Mouse (Mus musculus): ENCODE measurements around the gene Acp5.
A peak's percentile ranks its signal among the peaks of the same experiment; 100 is the strongest.

Gene Acp5

DNA sequence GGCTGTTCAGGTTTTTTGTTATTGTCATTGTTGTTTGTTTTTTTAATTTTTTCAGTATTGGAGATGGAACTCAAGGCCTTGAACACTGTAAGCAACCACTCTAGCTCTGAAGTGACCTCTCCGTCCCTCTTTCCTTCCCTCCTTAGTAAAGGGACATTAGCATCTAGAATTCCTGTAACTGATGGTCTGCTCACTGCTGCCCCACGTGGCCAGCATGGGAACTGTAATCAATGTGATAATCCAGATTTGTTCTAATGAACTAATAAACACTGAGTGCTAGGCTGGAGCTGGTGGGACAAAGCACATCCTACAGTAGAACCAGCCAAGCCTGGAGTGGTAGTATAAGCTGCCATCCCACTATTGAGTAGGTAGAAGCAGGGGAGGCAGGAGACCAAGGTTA is 3.0 kb upstream of the Acp5 start:
- peak in 1 of 2 experiments; percentile 48 for DNase-seq

- DNase-seq, result no peak
These were observed 1.4 kb upstream of the Acp5 start for GRCm38 (mm10) chr9:22136765-22137547.

DNA sequence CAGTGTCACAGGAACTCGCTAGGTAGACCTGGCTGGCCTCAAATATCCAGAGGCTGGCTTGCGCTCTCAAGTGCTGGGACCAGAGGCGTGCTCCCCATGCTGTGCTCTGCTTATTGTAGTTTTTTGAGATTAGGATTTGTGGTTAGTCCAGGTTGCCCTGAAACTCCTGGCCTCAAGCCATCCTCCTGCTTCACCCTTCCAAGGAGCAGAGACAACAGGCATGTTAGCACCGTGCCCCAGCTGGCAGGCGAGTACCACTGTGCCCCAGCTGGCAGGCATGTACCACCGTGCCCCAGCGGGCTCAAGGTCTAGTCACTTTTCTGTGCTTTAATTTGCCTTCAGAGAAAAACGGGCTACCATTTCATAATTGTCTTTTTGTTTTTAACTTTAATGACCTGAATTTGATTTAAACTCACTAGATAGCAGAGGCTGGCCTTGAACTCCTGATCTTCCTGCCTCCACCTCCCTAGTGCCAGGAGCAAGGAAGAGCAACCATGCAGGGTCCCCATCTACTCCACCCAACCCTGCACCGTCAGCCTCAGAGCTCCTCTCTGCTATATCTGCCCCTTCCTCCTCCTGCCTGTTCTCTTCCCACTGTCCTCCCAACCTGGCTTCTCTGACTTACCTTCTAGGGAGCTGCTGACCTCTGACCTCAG is 395 bp downstream of the Acp5 start:
- no peak for DNase-seq

DNA sequence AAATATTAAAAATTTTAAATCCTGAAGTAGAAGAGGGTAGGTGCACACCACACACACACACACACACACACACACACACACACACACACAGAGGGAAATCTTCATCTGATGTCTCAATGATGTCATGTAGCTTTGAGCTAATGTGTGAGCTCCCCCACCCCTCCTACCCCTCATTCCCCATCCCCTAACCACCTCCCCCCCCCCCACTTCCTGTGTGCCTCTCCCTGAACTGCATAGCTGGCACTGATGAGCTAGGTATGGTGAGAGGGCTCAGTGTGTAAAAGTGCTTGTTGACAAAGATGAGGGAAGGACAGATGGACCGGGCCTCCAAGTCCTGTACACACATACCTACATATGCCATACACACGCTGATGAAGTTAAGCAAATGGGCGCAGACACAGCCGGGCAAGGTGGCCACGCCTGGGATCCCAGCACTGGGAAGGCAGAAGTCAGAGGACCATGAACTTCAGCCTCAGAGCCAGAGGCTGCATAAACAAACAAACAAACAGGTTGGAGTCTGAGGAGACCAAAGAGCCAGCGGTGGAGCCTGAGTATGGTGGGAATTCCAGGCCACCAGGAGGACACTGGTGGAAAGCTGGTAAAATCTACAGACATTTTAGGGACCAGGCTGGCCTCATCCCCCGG is 1.1 kb downstream of the Acp5 start:
- no peak for DNase-seq

DNA sequence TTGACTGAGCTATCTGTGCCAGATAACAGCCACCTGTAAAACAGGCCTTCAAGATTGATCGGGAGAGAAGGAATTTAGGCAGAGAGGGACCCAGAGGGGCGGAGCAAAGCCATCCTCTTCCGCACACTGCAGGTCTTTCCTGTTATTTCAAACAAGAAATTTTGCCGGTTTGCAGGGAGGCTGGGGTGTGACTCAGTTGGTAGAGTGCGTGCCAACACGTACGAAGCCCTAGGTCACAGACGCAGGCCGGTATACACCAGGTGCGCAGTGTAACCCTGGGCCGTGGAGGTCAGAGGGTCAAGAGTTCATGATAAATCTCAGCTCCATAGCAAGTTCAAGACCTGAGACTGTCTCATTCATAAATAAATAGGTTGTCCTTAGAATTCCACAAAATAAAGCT is 3.3 kb downstream of the Acp5 start:
- DNase-seq, result no peak

DNA sequence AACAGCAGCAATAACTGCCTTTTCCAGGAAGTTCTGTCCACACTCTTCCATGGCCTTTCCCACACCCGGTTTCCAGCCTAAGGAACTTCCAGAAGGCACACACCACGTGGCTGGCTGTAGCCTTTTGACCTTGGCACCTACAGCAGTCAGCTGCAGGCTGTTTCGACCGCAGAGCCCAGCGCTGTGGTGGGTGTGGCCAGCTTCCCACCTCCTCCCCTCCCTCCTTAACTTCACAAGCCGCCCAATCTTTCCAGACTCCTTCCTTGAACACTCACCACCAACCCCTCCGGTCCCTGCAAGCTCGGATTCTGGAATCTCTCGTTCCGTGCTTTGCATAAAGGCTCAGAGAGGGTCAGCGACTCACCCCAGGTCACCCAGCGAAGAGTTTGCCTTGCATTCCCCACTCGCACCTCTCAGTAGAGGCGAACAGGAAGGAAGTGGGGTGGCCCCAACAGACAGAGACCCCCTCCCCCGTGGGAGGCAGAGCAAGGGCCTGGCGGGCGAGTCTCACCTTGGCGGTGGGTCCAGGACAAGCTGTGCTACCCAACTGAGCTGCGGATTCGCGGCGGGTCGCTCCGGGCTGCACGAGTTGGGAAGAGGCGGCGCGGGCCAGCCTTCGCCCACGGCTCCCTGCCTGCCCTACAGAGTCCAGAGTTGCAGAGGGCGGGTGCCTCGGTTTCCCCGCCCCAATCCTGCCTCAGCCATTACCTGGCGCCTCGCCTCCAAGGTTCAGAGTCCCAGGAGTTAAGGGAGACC is 4.1 kb downstream of the Acp5 start:
- peak; percentile 68 to 77 for DNase-seq

DNA sequence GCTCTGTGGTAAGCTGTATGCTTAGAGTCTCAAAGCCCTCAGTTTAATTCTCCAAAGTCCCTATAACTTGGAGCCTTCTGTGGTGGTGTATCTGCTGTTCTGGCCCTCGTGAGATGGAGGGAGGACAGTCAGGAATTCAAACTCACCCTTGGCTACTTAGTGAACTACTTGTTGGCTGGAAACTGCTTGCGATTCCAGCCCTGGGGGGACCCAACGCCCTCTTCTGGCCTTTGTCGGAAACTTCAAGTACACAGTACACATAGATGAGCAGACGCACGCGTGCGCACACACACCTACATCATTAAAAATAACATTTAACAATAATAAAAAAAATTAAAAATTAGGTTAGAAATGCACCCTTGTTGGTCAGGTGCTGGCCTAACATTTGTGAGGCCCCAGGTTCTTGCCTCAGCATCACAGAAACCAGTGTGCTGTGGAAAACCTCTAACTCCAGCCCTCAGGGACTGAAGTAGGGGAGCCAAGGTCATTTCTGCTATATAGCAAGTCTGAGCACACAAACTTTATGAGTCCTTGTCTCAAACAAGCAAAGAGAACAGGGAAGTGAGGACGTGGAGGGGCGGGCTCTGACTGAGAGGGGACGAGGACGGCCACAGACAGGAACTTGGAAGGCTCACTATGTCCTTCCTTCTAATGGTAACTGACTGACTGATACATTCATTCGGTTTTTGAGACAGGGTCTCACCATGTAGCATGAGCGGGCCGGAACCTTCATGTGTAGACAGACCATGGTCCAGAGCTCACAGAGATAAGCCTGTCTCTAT is 10.1 kb downstream of the Acp5 start:
- DNase-seq, result no peak

DNA sequence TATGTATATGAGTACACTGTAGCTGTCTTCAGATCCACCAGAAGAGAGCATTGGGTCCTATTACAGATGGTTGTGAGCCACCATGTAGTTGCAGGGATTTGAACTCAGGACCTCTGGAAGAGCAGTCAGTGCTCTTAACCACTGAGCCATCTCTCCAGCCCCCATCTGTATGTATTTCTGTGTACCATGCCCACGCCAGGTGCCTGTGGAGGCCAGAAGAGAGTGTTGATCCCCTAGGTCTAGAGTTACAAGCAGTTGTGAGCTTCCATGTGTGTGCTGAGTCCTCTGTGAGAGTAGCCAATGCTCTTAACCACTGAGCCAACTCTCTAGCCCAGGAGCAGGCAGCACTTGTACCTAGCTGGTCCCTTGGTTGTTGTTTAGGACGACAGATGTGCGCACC is 11.3 kb downstream of the Acp5 start:
- no peak for DNase-seq

GRCm38 (mm10) chr9:22123069-22123609 is 12.4 kb downstream of the Acp5 start:
- no peak for DNase-seq

GRCm38 (mm10) chr9:22122005-22122404 is 13.5 kb downstream of the Acp5 start:
- DNase-seq, result no peak

- no peak for DNase-seq
These were observed 14.0 kb downstream of the Acp5 start for GRCm38 (mm10) chr9:22121545-22121944.

DNA sequence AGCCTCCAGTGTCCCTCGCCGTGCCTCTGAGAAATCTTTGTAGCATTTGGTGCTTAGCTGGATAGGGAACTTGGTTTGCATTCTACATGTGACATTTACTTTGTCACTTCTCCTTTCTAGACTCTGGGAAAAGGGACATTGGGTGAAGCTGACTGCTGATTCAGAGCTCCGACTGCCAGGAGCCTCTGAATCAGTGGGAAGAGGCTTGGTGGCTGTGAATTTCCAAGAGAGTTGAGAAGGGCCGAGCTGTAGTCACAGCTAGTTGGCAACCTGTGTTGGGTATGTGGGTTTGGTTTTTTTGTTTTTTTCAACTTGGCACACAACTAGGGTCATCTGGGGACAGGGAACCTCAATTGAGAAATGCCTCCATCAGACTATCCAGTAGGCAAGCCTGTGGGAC is 16.0 kb downstream of the Acp5 start:
- DNase-seq, result no peak

- peak; percentile 51 to 58 for DNase-seq
These were observed 17.6 kb downstream of the Acp5 start for GRCm38 (mm10) chr9:22117754-22118456.

- peak; percentile 97 for DNase-seq
These were observed 18.6 kb downstream of the Acp5 start, which contains the start of gene Elof1 for GRCm38 (mm10) chr9:22116740-22117426. Gene Elof1, minus strand, starts transcription at chr9:22117172.

GRCm38 (mm10) chr9:22116086-22116485 is 19.4 kb downstream of the Acp5 start:
- DNase-seq, result no peak

- no peak for DNase-seq
These were observed 19.9 kb downstream of the Acp5 start for GRCm38 (mm10) chr9:22115635-22116034.

DNA sequence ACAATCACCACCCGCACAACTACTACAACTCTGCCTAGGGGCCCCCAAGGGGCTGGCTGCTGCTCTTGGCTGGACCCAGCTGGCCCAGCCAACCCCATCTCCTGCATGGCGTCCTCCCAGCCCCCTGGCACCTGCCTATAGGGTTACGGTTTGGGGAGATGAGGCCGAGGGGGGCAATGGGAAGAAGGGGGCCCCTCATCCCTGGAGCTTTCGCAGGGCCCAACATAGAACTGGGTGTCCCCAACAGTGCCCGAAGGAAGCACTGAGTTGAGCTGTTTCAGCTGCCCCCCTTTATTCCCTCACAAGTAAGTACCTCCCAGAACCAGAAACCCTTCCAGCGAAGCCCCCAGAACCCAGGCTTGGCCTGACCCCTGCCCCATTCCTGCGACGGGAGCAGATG is 27.3 kb downstream of the Acp5 start:
- DNase-seq, result no peak

DNA sequence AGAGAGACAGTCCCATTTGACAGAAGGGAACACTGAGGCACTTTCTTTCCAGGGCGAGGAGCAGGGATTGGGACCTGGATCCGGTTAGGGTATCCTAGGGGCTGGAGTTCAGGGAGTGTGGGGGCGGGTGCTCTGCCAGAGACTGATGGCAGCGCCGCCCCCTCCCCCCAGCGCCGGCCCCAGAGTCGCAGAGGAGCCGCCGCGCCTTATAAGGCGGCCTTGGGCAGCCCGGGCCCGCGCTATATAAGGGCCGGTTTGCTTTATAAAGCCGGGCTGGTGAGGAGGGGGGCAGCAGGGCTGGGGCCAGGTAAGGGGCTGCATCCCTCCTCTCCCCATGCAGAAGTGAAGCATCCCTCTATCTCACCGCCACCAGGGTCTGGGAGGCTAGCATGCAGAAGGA is 35.6 kb downstream of the Acp5 start:
- DNase-seq, result no peak

DNA sequence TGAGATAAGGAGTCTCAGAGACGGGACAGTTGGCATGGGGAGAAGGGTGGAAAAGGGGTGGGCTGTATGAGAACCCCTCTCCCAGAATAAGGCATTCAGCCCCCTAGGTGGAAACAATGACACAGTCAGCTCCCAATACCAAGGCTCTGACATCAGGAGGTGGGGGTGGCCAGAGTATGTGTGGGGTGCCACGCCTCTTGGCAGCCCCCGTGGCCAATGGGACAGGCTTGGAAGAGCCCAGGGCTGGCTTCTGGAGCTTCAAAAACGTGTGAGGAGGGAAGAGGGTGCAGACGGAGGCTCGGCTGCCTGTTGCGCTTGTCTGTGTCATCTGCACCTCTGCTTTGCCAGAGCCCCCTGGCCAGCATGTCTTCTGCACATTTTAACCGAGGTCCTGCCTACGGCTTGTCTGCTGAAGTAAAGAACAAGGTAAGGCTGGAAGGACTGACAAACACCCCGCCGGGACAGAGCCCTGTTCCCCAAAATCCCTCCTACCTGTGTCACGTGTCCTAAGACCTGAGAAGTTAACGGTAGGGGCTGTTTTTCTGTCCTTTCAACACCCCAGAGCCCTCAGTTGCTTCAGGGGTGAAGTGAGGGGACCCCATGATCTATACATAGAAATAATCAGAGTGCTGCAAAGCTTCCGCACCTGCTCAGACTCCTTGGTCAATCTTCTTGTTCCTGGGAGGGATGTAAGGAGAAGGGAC is 36.4 kb downstream of the Acp5 start, which contains the start of gene Cnn1:
Gene Cnn1, plus strand, starts transcription at position 224 of the 704 bp plus-strand sequence.
- DNase-seq, result no peak

GRCm38 (mm10) chr9:22095854-22096307 is 39.6 kb downstream of the Acp5 start:
- peak; percentile 61 to 86 for DNase-seq
